Comparison of ENCODE assay signal across 8 mouse cellular contexts in the genomic region with DNA sequence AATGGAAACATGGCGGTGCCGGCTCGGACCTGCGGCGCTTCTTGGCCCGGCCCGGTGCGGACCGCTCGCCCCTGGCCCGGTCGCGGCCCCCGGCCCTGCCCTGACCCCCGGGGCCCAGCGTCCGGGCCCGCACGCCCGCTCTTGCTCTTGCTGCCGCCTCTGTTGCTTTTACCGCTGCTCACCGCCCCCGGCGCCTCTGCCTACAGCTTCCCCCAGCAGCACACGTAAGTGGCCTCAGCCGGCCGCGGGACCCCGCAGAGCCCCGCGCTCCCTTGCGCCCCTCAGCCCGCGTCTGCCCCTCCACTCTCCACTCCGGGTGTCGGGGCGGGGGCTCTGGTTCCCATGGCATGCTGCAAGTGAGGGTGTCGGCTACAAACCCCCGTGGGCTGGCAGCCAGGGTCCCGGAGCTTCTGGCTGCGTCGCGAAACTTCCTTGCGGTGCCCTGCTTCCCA. TPM values are rescaled to one million over a fixed set of nuclear protein-coding genes. Genes with fewer than 3 reads are reported as not detected.
DNase-seq lines count a peak whose midpoint lies in the region; ATAC-seq and TF ChIP-seq lines count a peak whose summit lies in the region.

No protein-coding gene starts in this region.

- peak; percentile 31 for DNase-seq in gastrocnemius, adult 2 months
- DNase-seq in gastrocnemius, postnatal 25 days: no peak
- DNase-seq in embryonic facial prominence, embryonic 14.5 days (ENCODE audit: low spot score): peak; percentile 27
- no peak for DNase-seq in intestine, embryonic 14.5 days (ENCODE audit: low spot score)
- no peak for DNase-seq in lung, postnatal 36 days
- no peak for DNase-seq in layer of hippocampus, postnatal 36 days

- H3K4me2 ChIP-seq in embryonic facial prominence, embryonic 14.5 days (ENCODE audit: low read depth, low read length): peak overlapping the region; percentile 100
- H3K4me2 ChIP-seq in intestine, embryonic 14.5 days (ENCODE audit: low read length): peak overlapping the region; percentile 100
- H3K4me2 ChIP-seq in neural tube, embryonic 12.5 days (replicated peaks): peak overlapping the region; percentile 93

- peak; percentile 46; the same call in 1 of the 2 replicates for ATAC-seq in embryonic facial prominence, embryonic 14.5 days (ENCODE audit: low read depth)
- ATAC-seq in intestine, embryonic 14.5 days (replicated peaks; ENCODE audit: low FRiP score, low TSS enrichment, low read depth): peak; percentile 20; the same call in 1 of the 2 replicates
- peak; percentile 57 for ATAC-seq in neural tube, embryonic 12.5 days (ENCODE audit: low FRiP score, low read depth)

- peak overlapping the region; percentile 71 for H3K9ac ChIP-seq in embryonic facial prominence, embryonic 14.5 days (ENCODE audit: low read depth, low read length)
- peak overlapping the region; percentile 16; the same call in 1 of the 2 replicates for H3K9ac ChIP-seq in intestine, embryonic 14.5 days (ENCODE audit: low read length)
- H3K9ac ChIP-seq in neural tube, embryonic 12.5 days: peak overlapping the region; percentile 84

- intact Hi-C loops in gastrocnemius, adult 2 months (cut with DNase I): no loop called here

- 1% methylated on average over 17 of the region's 45 CpGs for WGBS in embryonic facial prominence, embryonic 14.5 days
- 0% methylated on average over 33 of the region's 45 CpGs for whole genome bisulfite sequencing in intestine, embryonic 14.5 days
- WGBS in neural tube, embryonic 12.5 days: under 1% methylated on average over 45 of the region's 45 CpGs

- no peak for TF ChIP-seq CTCF in gastrocnemius, adult 2 months (IDR thresholded peaks at IDR 0.05)
- TF ChIP-seq CTCF in E14TG2a.4 (conservative IDR thresholded peaks at IDR 0.05; ENCODE audit: low read length): no peak

- no peaks in the 10 kb centered on the region for H3K36me3 ChIP-seq in E14TG2a.4 (ENCODE audit: insufficient read depth, low read length)
- no peaks in the 10 kb centered on the region for H3K36me3 ChIP-seq in embryonic facial prominence, embryonic 14.5 days (ENCODE audit: control insufficient read depth, insufficient read depth, low read length)
- H3K36me3 ChIP-seq in intestine, embryonic 14.5 days (ENCODE audit: control insufficient read depth, insufficient read depth, low read length): no peaks in the 10 kb centered on the region
- H3K36me3 ChIP-seq in neural tube, embryonic 12.5 days: no peaks in the 10 kb centered on the region

- no peak overlapping the region for H3K27ac ChIP-seq in gastrocnemius, adult 2 months
- H3K27ac ChIP-seq in embryonic facial prominence, embryonic 14.5 days (replicated peaks; ENCODE audit: low read depth, low read length): no peak overlapping the region
- no peak overlapping the region for H3K27ac ChIP-seq in intestine, embryonic 14.5 days (ENCODE audit: low read depth)
- peak overlapping the region; percentile 37; the same call in 1 of the 2 replicates for H3K27ac ChIP-seq in neural tube, embryonic 12.5 days

- H3K9me3 ChIP-seq in E14TG2a.4 (ENCODE audit: low read length): peaks cover 5% of the 10 kb centered on the region; the same call in 1 of the 2 replicates
- H3K9me3 ChIP-seq in embryonic facial prominence, embryonic 14.5 days (ENCODE audit: control insufficient read depth, low read length): no peaks in the 10 kb centered on the region
- H3K9me3 ChIP-seq in intestine, embryonic 14.5 days (ENCODE audit: control insufficient read depth, low read length): no peaks in the 10 kb centered on the region
- no peaks in the 10 kb centered on the region for H3K9me3 ChIP-seq in neural tube, embryonic 12.5 days

- peak overlapping the region; percentile 81 for H3K4me3 ChIP-seq in gastrocnemius, adult 2 months
- peak overlapping the region; percentile 87 for H3K4me3 ChIP-seq in E14TG2a.4 (replicated peaks; ENCODE audit: low read length)
- H3K4me3 ChIP-seq in embryonic facial prominence, embryonic 14.5 days (ENCODE audit: low read depth, low read length): peak overlapping the region; percentile 68
- peak overlapping the region; percentile 59 for H3K4me3 ChIP-seq in intestine, embryonic 14.5 days (ENCODE audit: low read depth, low read length)
- H3K4me3 ChIP-seq in neural tube, embryonic 12.5 days: peak overlapping the region; percentile 92

- peaks cover 10% of the 10 kb centered on the region for H3K4me1 ChIP-seq in E14TG2a.4 (replicated peaks; ENCODE audit: low read depth, low read length)
- H3K4me1 ChIP-seq in embryonic facial prominence, embryonic 14.5 days (ENCODE audit: control insufficient read depth, insufficient read depth, low read length): peaks cover 5% of the 10 kb centered on the region
- no peaks in the 10 kb centered on the region for H3K4me1 ChIP-seq in intestine, embryonic 14.5 days (replicated peaks; ENCODE audit: control insufficient read depth, insufficient read depth, low read length)
- H3K4me1 ChIP-seq in neural tube, embryonic 12.5 days: peaks cover 28% of the 10 kb centered on the region

- peaks cover 76% of the 10 kb centered on the region for H3K27me3 ChIP-seq in E14TG2a.4 (ENCODE audit: insufficient read depth, low read length)
- H3K27me3 ChIP-seq in embryonic facial prominence, embryonic 14.5 days (replicated peaks; ENCODE audit: control insufficient read depth, insufficient read depth, low read length): peaks cover 63% of the 10 kb centered on the region
- peaks cover 81% of the 10 kb centered on the region for H3K27me3 ChIP-seq in intestine, embryonic 14.5 days (replicated peaks; ENCODE audit: control insufficient read depth, insufficient read depth, low read length)
- peaks cover 63% of the 10 kb centered on the region for H3K27me3 ChIP-seq in neural tube, embryonic 12.5 days (replicated peaks)

RNA-seq across cellular contexts. Expression of a gene that starts 0.7 kb away (rescaled TPM):
- under 1 TPM; 0.28 to 0.73 TPM for total RNA-seq in gastrocnemius, adult 2 months (2021)
- under 1 TPM; 0.83 to 0.84 TPM for total RNA-seq in gastrocnemius, postnatal 25 days (2021)
- 0.88 and 0.93 TPM in 2 replicates for polyA plus RNA-seq in embryonic facial prominence, embryonic 14.5 days (2014; fragmentation: Nextera tagmentation; extraction: Ambion mirVana)
- polyA plus RNA-seq in intestine, embryonic 14.5 days (2014; fragmentation: Nextera tagmentation; extraction: Ambion mirVana): 0.35 and 0.55 TPM in 2 replicates
- polyA plus RNA-seq in neural tube, embryonic 12.5 days (2016; fragmentation: Nextera tagmentation; extraction: Ambion mirVana): 5.4 and 5.8 TPM in 2 replicates
- total RNA-seq in layer of hippocampus, postnatal 36 days (2021): 10 to 100 TPM; 17.5 to 23.3 TPM

RNA-seq across cellular contexts. Expression of a gene that starts 59.7 kb away (rescaled TPM):
- 10 to 100 TPM; 37.9 to 49.6 TPM for total RNA-seq in gastrocnemius, adult 2 months (2021)
- total RNA-seq in gastrocnemius, postnatal 25 days (2021): 10 to 100 TPM; 34.1 to 44.0 TPM
- 0.96 and 1.2 TPM in 2 replicates for polyA plus RNA-seq in embryonic facial prominence, embryonic 14.5 days (2014; fragmentation: Nextera tagmentation; extraction: Ambion mirVana)
- 0.28 and 0.31 TPM in 2 replicates for polyA plus RNA-seq in intestine, embryonic 14.5 days (2014; fragmentation: Nextera tagmentation; extraction: Ambion mirVana)
- 4.1 and 4.8 TPM in 2 replicates for polyA plus RNA-seq in neural tube, embryonic 12.5 days (2016; fragmentation: Nextera tagmentation; extraction: Ambion mirVana)
- 1 to 10 TPM; 1.5 to 1.9 TPM for total RNA-seq in layer of hippocampus, postnatal 36 days (2021)

Comparison
In these comparisons a context has a peak if more than half of its experiments do, and no peak if none do; other contexts are left out.
1. DNase-seq: peak in gastrocnemius, adult 2 months (single experiment) and embryonic facial prominence, embryonic 14.5 days (single experiment); none in gastrocnemius, postnatal 25 days (single experiment), intestine, embryonic 14.5 days (single experiment), lung, postnatal 36 days (single experiment) and layer of hippocampus, postnatal 36 days (0 of 2).
2. H3K9ac ChIP-seq: peak in every context shown above with its lines; median percentile 84 in neural tube, embryonic 12.5 days; 71 in embryonic facial prominence, embryonic 14.5 days; 16 in intestine, embryonic 14.5 days.
3. RNA of a gene that starts 0.7 kb away (total RNA-seq): 17.5 to 23.3 TPM in layer of hippocampus, postnatal 36 days; 0.83 to 0.84 TPM in gastrocnemius, postnatal 25 days and 0.28 to 0.73 TPM in gastrocnemius, adult 2 months; every median in the first group is over 10 times any median in the second.
4. RNA of a gene that starts 59.7 kb away (total RNA-seq): 37.9 to 49.6 TPM in gastrocnemius, adult 2 months and 34.1 to 44.0 TPM in gastrocnemius, postnatal 25 days; 1.5 to 1.9 TPM in layer of hippocampus, postnatal 36 days; every median in the first group is over 10 times any median in the second.
5. Peak in every context shown above with its lines, with median percentiles within 50 percentile points of each other: H3K4me3 ChIP-seq, ATAC-seq and H3K4me2 ChIP-seq.